Mouse (Mus musculus) forebrain, embryonic 12.5 days (tissue): Measurements from ENCODE around the gene Nxpe4. TPM values are rescaled to one million over a fixed set of nuclear protein-coding genes. Genes with fewer than 3 reads are reported as not detected.
"Not testable (repeated sequence)": the region's sequence is repeated elsewhere in the genome, so short reads cannot be mapped to it uniquely, and the experiment has no call there.

Experiments used
- ATAC-seq: fragments of 200-750 bp; cut with Nextera tagmentation; 2 replicates; pipeline ENCODE4 v1.8.0; 2017; ENCODE audit warnings: moderate TSS enrichment; ENCODE audit not compliant: low FRiP score
- H3K27ac ChIP-seq: fragments of 300-500 bp; sonication (generic); 2 replicates; pipeline ENCODE4 v1.5.1; 2016; ENCODE audit warnings: mild to moderate bottlenecking
- H3K27me3 ChIP-seq: fragments of 300-500 bp; sonication (generic); 2 replicates; pipeline ENCODE4 v1.6.1; 2016; ENCODE audit warnings: mild to moderate bottlenecking
- H3K36me3 ChIP-seq: fragments of 300-500 bp; sonication (generic); replicated peaks from 2 replicates; pipeline ENCODE4 v1.6.1; 2016; ENCODE audit warnings: mild to moderate bottlenecking
- H3K4me1 ChIP-seq: fragments of 300-500 bp; sonication (generic); 2 replicates; pipeline ENCODE4 v1.6.1; 2016
- H3K4me2 ChIP-seq: fragments of 300-500 bp; sonication (generic); 2 replicates; pipeline ENCODE4 v1.6.1; 2016; ENCODE audit warnings: mild to moderate bottlenecking, moderate library complexity
- H3K4me3 ChIP-seq: fragments of 300-500 bp; sonication (generic); replicated peaks from 2 replicates; pipeline ENCODE4 v1.5.1; 2016; ENCODE audit warnings: mild to moderate bottlenecking
- H3K9ac ChIP-seq: fragments of 300-500 bp; sonication (generic); 2 replicates; pipeline ENCODE4 v1.6.1; 2016; ENCODE audit warnings: mild to moderate bottlenecking
- H3K9me3 ChIP-seq: fragments of 300-500 bp; sonication (generic); 2 replicates; pipeline ENCODE4 v1.6.1; 2016
- WGBS: fragments of 180-500 bp; shearing (Covaris S2); methylation state at CpG from one replicate; pipeline ENCODE4 v1.1.7; 2016; 5-methylcytosine and 5-hydroxymethylcytosine counted together
- polyA plus RNA-seq: library from polyadenylated mRNA; unstranded; fragments of >200 nt; fragmentation: Nextera tagmentation; extraction: Ambion mirVana; gene quantifications from 2 replicates; pipeline ENCODE4 v1.2.1, GENCODE M21; 2016

Nxpe4 gene
- 6.5 and 7.5 TPM in 2 replicates for polyA plus RNA-seq

DNA sequence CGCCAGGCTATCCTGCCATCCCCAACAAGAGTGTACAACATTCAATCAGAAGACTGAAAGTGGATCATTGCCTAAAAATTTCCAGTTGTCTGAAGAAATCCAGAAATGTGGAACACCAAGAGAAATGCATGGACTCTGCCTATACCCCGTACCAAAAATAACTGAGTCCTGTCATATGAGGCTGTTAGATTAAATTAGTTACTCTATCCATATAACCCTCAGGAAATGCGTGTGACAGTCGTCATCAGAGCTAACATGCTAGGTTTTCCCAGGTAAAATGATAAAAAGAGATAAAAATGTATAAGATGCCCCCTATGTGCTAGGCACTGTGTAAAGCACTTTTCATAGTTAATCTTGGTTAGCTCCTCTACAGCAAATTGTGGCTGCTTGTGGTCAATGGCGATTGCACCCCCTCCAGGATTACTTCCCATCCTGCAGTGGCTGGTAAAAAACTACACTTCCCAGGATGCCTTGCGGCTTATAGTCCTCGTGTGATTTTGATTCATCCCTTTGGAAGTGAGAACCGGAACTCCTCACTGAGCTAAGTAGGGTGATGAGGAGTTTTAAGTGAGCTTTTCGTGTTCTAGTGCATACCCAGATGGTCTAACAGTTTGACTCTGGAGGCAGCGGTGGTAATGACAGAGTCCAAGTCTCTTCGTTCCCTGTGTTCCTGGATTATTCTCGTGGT lies at the start of gene Nxpe4:
Gene Nxpe4, plus strand, starts transcription at position 519 of the 688 bp plus-strand sequence.
- Histone ChIP-seq H3K4me3 (peak within 1 kb of the TSS; percentile 47), H3K36me3 (no peaks in the 10 kb centered on the region), H3K4me2 (peak within 1 kb of the TSS; percentile 62), H3K9ac (peak within 1 kb of the TSS; percentile 53), H3K27ac (no peak within 1 kb of the TSS), H3K4me1 (peaks cover 12% of the 10 kb centered on the region), H3K9me3 (no peaks in the 10 kb centered on the region), H3K27me3 (peaks cover 3% of the 10 kb centered on the region; the same call in 1 of the 2 replicates)
- 31% methylated on average over 12 of the region's 12 CpGs for WGBS
- peak; percentile 86 for ATAC-seq

DNA sequence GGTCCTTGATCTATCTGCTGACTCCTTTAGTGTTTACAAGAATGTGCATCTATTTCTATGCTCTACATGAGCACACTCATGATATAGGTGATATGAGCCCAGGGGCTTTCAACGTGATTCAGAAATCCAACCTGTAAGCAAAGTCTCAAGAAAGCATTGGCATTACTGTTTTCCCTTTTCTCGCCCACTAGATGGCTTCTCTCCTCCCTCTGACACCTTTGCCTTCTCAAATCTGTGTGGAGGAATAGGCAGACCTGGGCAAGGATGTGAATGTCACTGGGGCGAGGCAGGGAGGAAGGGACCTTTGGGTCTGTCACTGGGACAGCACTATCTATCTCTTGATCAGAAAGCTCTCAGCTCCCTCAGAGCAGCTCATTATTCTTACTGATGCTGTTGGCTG lies 35.0 kb upstream of the Nxpe4 start:
- no peak overlapping the region for H3K4me3 ChIP-seq
- 39% methylated on average over 3 of the region's 3 CpGs for WGBS
- no peak overlapping the region for H3K9ac ChIP-seq
- peaks cover 60% of the 10 kb centered on the region for H3K27me3 ChIP-seq
- H3K4me2 ChIP-seq, result no peak overlapping the region
- no peaks in the 10 kb centered on the region for H3K4me1 ChIP-seq
- H3K27ac ChIP-seq, result no peak overlapping the region
- ATAC-seq, result no peak
- no peaks in the 10 kb centered on the region for H3K9me3 ChIP-seq
- no peaks in the 10 kb centered on the region for H3K36me3 ChIP-seq

DNA sequence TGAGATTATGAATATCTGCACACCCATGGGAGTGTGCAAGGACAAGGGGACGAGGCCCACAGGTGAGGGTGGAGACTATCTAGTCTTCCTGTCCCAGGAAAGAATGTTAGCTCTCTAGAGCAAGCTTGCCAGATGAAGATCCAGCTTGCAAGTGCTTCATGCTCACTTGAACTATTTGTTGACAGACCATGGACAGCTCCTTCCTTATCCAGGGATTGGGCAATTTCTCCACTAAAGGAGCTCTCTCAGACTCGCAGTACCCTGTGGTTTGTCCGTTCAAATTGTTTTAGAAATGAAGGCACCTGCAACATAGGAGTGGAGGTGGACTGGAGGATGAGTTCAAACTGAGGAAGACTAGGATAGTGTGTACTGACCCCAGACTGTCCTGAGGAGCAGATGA lies 24.3 kb upstream of the Nxpe4 start:
- H3K4me3 ChIP-seq, result no peak overlapping the region
- H3K4me1 ChIP-seq, result peaks cover 11% of the 10 kb centered on the region
- no peak overlapping the region for H3K9ac ChIP-seq
- ATAC-seq, result no peak
- no peak overlapping the region for H3K4me2 ChIP-seq
- no peaks in the 10 kb centered on the region for H3K36me3 ChIP-seq
- no peak overlapping the region for H3K27ac ChIP-seq
- WGBS, result 52% methylated on average over 3 of the region's 3 CpGs
- no peaks in the 10 kb centered on the region for H3K9me3 ChIP-seq
- peaks cover 90% of the 10 kb centered on the region for H3K27me3 ChIP-seq

DNA sequence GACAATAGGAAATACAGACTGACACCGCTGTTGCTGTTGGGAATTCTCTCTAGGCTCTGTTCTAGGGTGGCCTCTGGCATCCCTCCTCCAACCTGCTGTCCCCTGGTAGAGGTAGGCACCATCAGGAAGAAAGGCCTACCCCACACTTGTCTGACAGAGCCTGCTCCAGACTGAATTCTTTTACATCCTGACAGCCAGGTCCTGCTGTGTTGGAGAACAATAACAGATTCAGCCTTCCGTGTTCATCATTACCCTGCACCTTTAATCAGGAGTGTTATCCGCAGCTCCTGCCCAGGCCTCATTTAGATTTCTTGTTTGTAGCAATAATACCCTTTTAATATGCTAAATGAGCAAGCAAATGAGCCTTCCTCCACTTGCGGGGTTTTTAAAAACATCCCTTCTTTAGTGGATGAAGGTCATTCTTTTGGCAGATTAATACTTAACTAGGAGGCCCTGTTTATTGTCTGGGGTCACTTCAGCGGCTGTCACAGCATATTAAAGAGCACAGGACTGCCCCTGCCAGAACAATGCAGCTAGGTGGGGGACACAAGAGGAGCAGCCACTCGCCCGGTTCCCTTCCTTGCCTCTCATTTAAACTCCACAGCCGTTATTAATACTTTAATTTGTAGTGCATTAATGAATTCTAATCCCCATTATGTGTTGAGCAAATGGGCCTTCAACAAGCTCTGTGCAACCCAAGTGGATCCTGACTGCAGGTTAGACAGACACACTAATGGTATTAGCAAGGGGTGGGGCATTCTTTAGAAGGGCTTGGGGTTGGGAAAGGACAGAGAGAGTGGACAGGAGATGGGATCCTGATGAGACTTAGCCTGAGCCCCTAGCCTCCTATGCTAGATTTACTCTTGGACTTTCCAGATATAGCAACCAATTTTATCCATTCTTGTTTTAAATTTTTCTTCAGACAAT lies 21.1 kb upstream of the Nxpe4 start:
- WGBS, result 4% methylated on average over 8 of the region's 8 CpGs
- Histone ChIP-seq H3K27me3 (peaks cover 88% of the 10 kb centered on the region), H3K4me1 (peaks cover 11% of the 10 kb centered on the region)

DNA sequence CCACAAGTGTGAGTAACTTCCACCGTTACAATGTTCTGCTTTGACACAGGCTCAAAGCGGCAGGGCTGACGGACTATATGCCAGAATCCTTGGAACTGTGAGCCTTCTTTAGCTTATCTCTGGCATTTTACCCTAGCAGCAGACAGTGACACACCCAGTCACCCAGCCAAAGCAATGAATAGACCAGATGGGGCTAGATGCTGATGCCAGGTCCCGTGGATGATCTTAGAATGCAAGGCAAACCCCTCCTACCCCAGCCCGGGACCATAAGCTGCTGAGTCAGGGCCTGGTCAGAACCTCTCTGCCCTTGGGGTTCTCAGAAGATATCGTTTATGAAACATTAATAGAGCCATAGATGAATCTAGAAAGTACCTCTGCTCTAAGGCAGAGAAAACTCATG lies 19.2 kb upstream of the Nxpe4 start:
- Histone ChIP-seq H3K9me3 (no peaks in the 10 kb centered on the region), H3K36me3 (no peaks in the 10 kb centered on the region), H3K4me1 (peaks cover 17% of the 10 kb centered on the region), H3K27me3 (peaks cover 85% of the 10 kb centered on the region), H3K4me2 (no peak overlapping the region), H3K27ac (no peak overlapping the region), H3K9ac (no peak overlapping the region), H3K4me3 (no peak overlapping the region)
- ATAC-seq, result no peak
- WGBS, result 83% methylated on average over 6 of the region's 6 CpGs

More for the DNA sequence above, 21.1 kb upstream of the Nxpe4 start:
- Histone ChIP-seq H3K4me2 (no peak overlapping the region), H3K9me3 (no peaks in the 10 kb centered on the region), H3K36me3 (no peaks in the 10 kb centered on the region), H3K9ac (no peak overlapping the region), H3K4me3 (no peak overlapping the region), H3K27ac (no peak overlapping the region; the same call in 1 of the 2 replicates)
- peak; percentile 78 for ATAC-seq

DNA sequence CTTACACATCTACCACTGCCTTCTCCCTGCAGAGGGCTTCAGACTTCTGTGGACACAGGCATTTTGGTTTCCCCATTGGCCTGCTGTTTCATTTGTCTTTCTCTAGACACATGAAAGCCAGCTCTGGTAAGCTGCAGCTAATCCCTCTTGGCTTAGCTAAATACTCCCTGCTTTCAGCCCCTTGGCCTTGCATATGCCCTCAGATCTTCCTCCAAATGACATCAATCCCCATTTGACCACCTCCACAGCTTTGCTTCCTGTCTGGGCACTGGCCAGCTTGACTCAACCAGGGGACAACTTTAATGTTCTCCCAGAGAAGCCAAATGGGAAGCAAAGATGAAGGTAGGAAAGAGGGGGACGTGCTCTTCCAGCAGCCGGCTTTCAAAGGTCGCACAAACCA lies 15.1 kb upstream of the Nxpe4 start:
- H3K9ac ChIP-seq, result no peak overlapping the region
- peaks cover 6% of the 10 kb centered on the region; the same call in 1 of the 2 replicates for H3K4me1 ChIP-seq
- H3K9me3 ChIP-seq, result no peaks in the 10 kb centered on the region
- H3K4me2 ChIP-seq, result no peak overlapping the region
- H3K27me3 ChIP-seq, result peaks cover 91% of the 10 kb centered on the region
- no peak overlapping the region for H3K27ac ChIP-seq
- no peak for ATAC-seq
- 85% methylated on average over 3 of the region's 3 CpGs for WGBS
- H3K4me3 ChIP-seq, result no peak overlapping the region
- H3K36me3 ChIP-seq, result no peaks in the 10 kb centered on the region

DNA sequence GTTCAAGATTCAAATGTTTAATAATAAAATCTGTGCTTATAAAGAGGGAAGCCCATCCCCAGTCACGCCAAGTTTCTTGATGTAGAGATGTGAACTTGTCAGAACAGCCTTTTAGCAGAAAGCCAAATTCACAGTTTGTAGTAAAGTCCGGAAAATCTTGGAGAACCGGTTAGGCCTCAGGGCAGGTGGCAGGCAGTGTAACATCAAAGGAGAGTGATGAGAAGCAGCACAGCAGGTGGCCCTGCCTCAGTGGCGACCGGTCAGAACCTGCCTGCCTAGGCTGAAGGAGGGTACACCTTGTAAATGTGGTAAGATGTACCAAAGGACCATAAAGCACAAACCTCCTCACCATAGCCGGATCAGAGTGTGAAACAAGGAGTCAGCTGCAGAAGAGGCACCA lies 4.7 kb downstream of the Nxpe4 start:
- peaks cover 12% of the 10 kb centered on the region for H3K4me1 ChIP-seq
- ATAC-seq, H3K9ac ChIP-seq, H3K27ac ChIP-seq, H3K36me3 ChIP-seq, H3K4me2 ChIP-seq, H3K4me3 ChIP-seq, H3K27me3 ChIP-seq, H3K9me3 ChIP-seq: not testable (repeated sequence)
- 77% methylated on average over 6 of the region's 6 CpGs for WGBS

DNA sequence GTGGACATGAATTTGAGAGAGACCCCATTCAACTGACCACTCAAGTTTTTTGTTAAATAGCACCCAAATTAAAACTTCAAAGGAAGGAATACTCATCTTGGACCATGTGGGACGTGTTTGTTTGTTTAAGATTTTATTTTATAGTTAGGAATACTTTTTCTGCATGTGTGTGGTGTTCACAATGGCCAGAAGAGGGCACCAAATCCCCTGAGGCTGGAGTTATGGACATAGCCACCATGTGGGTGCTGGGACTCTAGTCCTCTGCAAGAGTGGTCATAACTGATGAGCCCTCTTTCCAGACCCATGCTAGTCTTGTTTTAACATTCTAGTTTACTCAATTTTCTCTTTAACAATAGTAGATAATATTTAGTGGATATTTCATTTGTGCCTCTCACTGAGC lies 14.9 kb downstream of the Nxpe4 start:
- Histone ChIP-seq H3K4me1 (no peaks in the 10 kb centered on the region), H3K36me3 (no peaks in the 10 kb centered on the region), H3K9ac (no peak overlapping the region), H3K27me3 (no peaks in the 10 kb centered on the region; the same call in 1 of the 2 replicates), H3K4me3 (no peak overlapping the region), H3K9me3 (no peaks in the 10 kb centered on the region), H3K27ac (no peak overlapping the region), H3K4me2 (no peak overlapping the region)
- WGBS, result 49% methylated on average over 1 of the region's 1 CpGs
- ATAC-seq, result no peak

DNA sequence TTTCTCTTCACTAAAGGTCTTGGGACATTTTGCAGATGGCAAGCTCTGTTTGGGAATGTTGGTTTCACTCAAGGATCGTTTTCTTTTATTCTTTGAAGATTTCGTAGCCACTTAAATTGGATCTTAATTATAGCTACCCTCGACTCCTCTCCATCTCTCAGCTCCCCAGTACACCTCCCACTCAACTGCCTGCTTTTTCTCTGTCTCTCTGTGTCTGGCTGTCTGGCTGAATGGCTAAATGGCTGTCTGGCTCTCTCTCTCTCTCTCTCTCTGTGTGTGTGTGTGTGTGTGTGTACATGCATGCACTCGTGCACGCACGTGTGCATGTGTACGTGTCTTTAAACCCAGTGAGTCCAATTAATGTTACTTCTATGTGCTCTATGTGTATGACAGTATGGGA lies 19.5 kb downstream of the Nxpe4 start:
- Histone ChIP-seq H3K27me3 (peaks cover 25% of the 10 kb centered on the region), H3K4me2 (no peak overlapping the region), H3K4me3 (no peak overlapping the region), H3K4me1 (peaks cover 19% of the 10 kb centered on the region), H3K36me3 (no peaks in the 10 kb centered on the region), H3K9ac (no peak overlapping the region), H3K27ac (no peak overlapping the region), H3K9me3 (no peaks in the 10 kb centered on the region)
- WGBS, result 83% methylated on average over 7 of the region's 7 CpGs
- ATAC-seq, result no peak

DNA sequence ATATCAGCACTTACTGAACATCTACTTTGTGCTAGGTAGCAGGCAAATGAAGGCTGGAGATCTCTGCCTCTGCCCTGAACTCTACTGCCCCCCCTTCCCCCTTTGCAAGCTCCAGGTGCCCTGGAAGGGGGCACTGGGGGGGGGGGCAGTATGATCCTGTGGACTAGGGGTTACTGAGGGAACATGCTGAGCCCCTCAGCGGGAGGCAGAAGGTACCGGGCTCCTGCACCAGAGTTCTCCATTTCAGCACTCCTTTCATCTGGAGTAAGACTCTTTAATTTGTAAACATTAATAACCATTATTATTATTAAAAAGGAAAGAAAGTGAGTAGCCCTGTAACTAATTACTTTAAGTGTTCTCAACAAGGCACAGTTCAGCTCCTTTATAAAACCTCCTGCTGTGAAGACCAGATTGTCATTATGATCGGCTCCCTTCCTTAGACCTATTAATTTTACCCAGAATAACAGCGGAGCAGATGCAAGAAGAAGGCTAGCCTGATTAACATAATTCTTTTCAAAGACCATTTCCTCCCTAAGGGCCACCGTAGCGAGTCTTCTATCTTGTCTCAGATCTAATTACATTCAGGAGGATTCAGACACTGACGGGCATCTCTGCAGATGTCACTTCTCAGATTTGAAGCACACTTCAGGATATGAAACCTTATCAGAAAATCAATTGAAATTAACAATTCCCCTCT lies 21.0 kb downstream of the Nxpe4 start:
- Histone ChIP-seq H3K9me3 (no peaks in the 10 kb centered on the region), H3K4me1 (peaks cover 19% of the 10 kb centered on the region), H3K9ac (no peak overlapping the region), H3K4me2 (no peak overlapping the region), H3K27me3 (peaks cover 25% of the 10 kb centered on the region), H3K27ac (peak overlapping the region; percentile 31; the same call in 1 of the 2 replicates), H3K4me3 (no peak overlapping the region), H3K36me3 (no peaks in the 10 kb centered on the region)
- peak; percentile 68 for ATAC-seq
- WGBS, result 8% methylated on average over 7 of the region's 7 CpGs

DNA sequence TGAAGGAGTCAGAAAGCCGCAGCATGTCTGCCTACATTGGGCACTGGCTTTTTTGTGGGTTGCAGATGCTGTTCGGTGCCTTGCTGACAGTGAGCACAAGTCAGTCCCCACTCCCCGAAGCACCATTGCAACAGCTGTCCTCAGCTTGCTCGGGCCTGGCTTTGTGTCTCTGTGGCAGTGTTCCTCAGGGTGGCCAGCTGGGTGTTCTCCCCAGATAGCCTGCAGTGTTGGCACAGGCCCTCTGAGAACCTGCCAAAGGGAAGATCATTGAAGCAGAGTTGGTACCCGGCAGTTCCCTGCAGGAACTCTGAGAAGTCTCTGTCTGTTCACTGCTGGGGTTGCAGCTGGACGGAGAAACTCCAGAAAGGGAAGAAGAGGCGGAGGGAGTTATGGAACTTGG lies 22.5 kb downstream of the Nxpe4 start:
- no peak overlapping the region for H3K9ac ChIP-seq
- H3K9me3 ChIP-seq, result no peaks in the 10 kb centered on the region
- peaks cover 25% of the 10 kb centered on the region for H3K27me3 ChIP-seq
- H3K4me2 ChIP-seq, result no peak overlapping the region
- no peak overlapping the region for H3K4me3 ChIP-seq
- no peaks in the 10 kb centered on the region for H3K36me3 ChIP-seq
- H3K27ac ChIP-seq, result no peak overlapping the region
- H3K4me1 ChIP-seq, result peaks cover 19% of the 10 kb centered on the region
- 77% methylated on average over 7 of the region's 7 CpGs for WGBS
- no peak for ATAC-seq

DNA sequence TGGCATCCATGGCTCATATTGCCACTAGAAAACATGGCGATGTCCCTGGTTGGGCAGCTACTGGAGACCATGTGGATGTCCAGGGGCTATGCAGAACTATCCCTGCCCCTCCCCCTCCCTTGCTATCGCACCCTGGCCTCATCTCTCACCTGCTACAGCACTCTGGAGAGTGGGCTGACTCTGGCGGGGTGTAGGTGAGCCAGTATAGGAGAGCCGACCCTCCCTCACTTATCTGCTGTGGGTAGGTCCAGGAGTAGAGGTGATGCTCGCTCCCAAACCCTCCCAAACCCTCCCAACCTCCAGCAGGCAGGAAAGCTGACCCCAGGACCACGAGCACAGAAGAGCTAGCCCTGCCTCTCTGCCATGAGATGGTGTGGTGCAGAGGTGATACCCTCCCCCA lies 27.0 kb downstream of the Nxpe4 start:
- 87% methylated on average over 6 of the region's 6 CpGs for WGBS
- no peak overlapping the region for H3K9ac ChIP-seq
- ATAC-seq, result no peak

More for the DNA sequence above, 27.0 kb downstream of the Nxpe4 start:
- no peak overlapping the region for H3K4me2 ChIP-seq
- H3K27ac ChIP-seq, result no peak overlapping the region
- no peaks in the 10 kb centered on the region for H3K36me3 ChIP-seq
- H3K4me3 ChIP-seq, result no peak overlapping the region
- H3K27me3 ChIP-seq, result 0 out of 2 replicates have a peak, but pooled peaks cover 17% of the 10 kb centered on the region
- peaks cover 6% of the 10 kb centered on the region for H3K4me1 ChIP-seq
- H3K9me3 ChIP-seq, result no peaks in the 10 kb centered on the region
